Mouse (Mus musculus) neural tube, embryonic 11.5 days (tissue): ENCODE results near the gene Mbd5. TPM values are rescaled to one million over a fixed set of nuclear protein-coding genes. Genes with fewer than 3 reads are reported as not detected.

Source experiments
- ATAC-seq: fragments of 200-750 bp; cut with Nextera tagmentation; 2 replicates; pipeline ENCODE4 v1.8.0; 2017; ENCODE audit warnings: moderate number of reproducible peaks, mild to moderate bottlenecking, moderate TSS enrichment, moderate library complexity; ENCODE audit not compliant: insufficient read depth, low FRiP score, low TSS enrichment
- DNase-seq: peaks from one replicate; pipeline ENCODE4 v3.0.0-alpha.2; 2015; ENCODE audit warnings: low spot score
- H3K27ac ChIP-seq: fragments of 300-500 bp; sonication (generic); 2 replicates; pipeline ENCODE4 v1.5.1; 2014; ENCODE audit warnings: low read depth, mild to moderate bottlenecking, low read length
- H3K27me3 ChIP-seq: fragments of 300-500 bp; sonication (generic); 2 replicates; pipeline ENCODE4 v1.6.1; 2014; ENCODE audit warnings: mild to moderate bottlenecking, low read length, mixed read lengths; ENCODE audit not compliant: control insufficient read depth, insufficient read depth
- H3K36me3 ChIP-seq: fragments of 300-500 bp; sonication (generic); 2 replicates; pipeline ENCODE4 v1.6.1; 2014; ENCODE audit warnings: mild to moderate bottlenecking, low read length, moderate library complexity, mixed read lengths; ENCODE audit not compliant: control insufficient read depth, insufficient read depth
- H3K4me1 ChIP-seq: fragments of 300-500 bp; sonication (generic); 2 replicates; pipeline ENCODE4 v1.6.1; 2014; ENCODE audit warnings: low read length, mixed read lengths; ENCODE audit not compliant: control insufficient read depth, insufficient read depth
- H3K4me2 ChIP-seq: fragments of 300-500 bp; sonication (generic); 2 replicates; pipeline ENCODE4 v1.6.1; 2014; ENCODE audit warnings: low read depth, mild to moderate bottlenecking, moderate library complexity
- H3K4me3 ChIP-seq: fragments of 300-500 bp; sonication (generic); 2 replicates; pipeline ENCODE4 v1.5.1; 2014; ENCODE audit warnings: low read depth, low read length
- H3K9ac ChIP-seq: fragments of 300-500 bp; sonication (generic); 2 replicates; pipeline ENCODE4 v1.6.1; 2014; ENCODE audit warnings: mild to moderate bottlenecking, low read length
- H3K9me3 ChIP-seq: fragments of 300-500 bp; sonication (generic); 2 replicates; pipeline ENCODE4 v1.6.1; 2016; ENCODE audit warnings: low read length; ENCODE audit not compliant: control insufficient read depth
- WGBS: fragments of 180-500 bp; shearing (Covaris S2); extraction: QIAGEN DNeasy Blood & Tissue Kit; methylation state at CpG from one replicate; pipeline ENCODE4 v1.1.7; 2014; 5-methylcytosine and 5-hydroxymethylcytosine counted together
- polyA plus RNA-seq: library from polyadenylated mRNA; unstranded; fragments of >200 nt; fragmentation: Nextera tagmentation; extraction: Ambion mirVana; gene quantifications from 2 replicates; pipeline ENCODE4 v1.2.1, GENCODE M21; 2014

Gene Mbd5
- 32.2 and 33.4 TPM in 2 replicates for polyA plus RNA-seq

DNA sequence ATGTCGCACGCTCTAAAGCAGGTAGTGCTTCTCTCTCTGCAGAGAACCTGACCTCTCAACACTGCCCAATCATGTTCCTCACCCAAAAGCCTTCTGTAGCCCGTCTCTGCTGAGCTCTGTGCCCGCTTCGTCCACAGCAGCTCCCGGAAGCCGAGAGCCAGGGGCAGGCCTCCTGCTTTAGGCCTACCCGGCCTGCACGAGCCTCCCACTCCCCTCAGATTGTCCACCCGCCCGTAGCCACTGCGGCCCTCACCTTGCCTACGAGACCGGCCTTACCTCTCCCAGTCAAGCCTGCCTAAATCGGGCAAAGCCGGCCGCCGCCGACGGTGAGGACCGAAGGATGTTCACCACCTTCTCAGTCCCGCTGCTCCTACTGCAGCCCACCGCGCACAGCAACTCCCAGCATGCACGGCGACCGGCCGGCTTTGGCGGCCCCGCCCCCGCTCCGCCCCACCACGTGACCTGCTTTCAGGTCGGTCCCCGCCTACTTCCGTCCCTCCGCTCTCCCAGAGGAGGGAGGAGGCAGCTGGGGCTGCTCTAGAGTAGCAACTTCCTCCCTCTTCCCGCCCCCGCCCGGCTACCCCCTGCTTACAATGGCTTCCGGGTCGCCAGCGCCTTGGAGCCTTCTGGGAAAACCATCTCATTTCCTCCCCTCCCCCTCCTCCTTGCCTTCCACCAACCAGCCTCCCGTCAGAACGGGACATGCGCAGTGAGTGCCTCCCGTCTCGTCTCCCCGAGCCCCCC lies at the start of gene Mbd5:
TSS of gene Mbd5 (plus strand) at position 668 of the 744 bp plus-strand sequence.
- Histone ChIP-seq H3K36me3 (no peaks in the 10 kb centered on the region), H3K9ac (peak within 1 kb of the TSS; percentile 77), H3K4me1 (0 out of 2 replicates have a peak, but pooled peaks cover 6% of the 10 kb centered on the region), H3K27me3 (no peaks in the 10 kb centered on the region), H3K4me2 (peak within 1 kb of the TSS; percentile 69), H3K9me3 (no peaks in the 10 kb centered on the region), H3K4me3 (peak within 1 kb of the TSS; percentile 71), H3K27ac (peak within 1 kb of the TSS; percentile 89)
- ATAC-seq = peak; percentile 98
- WGBS = under 1% methylated on average over 44 of the region's 49 CpGs
- peak; percentile 98 for DNase-seq

DNA sequence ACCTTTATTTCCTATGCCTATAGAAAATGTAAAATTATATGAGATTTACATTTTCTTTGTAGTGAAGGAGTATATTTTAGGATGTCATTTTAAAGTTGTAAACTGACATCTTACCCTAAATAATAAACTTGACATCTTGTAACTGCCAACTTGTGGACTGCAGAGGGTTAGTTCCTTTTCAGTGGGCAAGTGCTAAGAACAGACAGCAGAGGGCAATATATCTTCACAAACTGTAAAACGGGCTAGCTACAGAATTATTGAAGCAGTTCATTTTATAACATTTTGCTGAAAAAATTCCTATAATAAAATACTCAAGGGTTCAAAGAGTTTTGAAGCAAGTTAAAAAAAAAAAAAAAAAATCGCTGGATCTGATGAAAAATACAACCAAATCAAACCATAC lies 40.4 kb upstream of the Mbd5 start:
- DNase-seq (no peak), ATAC-seq (no peak)
- H3K9ac ChIP-seq = no peak overlapping the region
- H3K4me2 ChIP-seq = no peak overlapping the region
- H3K27me3 ChIP-seq = no peaks in the 10 kb centered on the region
- no peaks in the 10 kb centered on the region for H3K9me3 ChIP-seq
- H3K4me1 ChIP-seq = no peaks in the 10 kb centered on the region
- 72% methylated on average over 2 of the region's 2 CpGs for WGBS
- H3K4me3 ChIP-seq = no peak overlapping the region
- no peaks in the 10 kb centered on the region for H3K36me3 ChIP-seq
- no peak overlapping the region for H3K27ac ChIP-seq

- H3K27me3 ChIP-seq = no peaks in the 10 kb centered on the region
- H3K4me2 ChIP-seq = no peak overlapping the region
- ATAC-seq (no peak), DNase-seq (no peak)
- H3K9me3 ChIP-seq = no peaks in the 10 kb centered on the region
- H3K4me3 ChIP-seq = no peak overlapping the region
- no peak overlapping the region for H3K27ac ChIP-seq
- no peak overlapping the region for H3K9ac ChIP-seq
- WGBS = 74% methylated on average over 1 of the region's 1 CpGs
- H3K36me3 ChIP-seq = no peaks in the 10 kb centered on the region
- H3K4me1 ChIP-seq = no peaks in the 10 kb centered on the region
Measured at GRCm38 (mm10) chr2:48914185-48914584, 35.1 kb upstream of the Mbd5 start.

GRCm38 (mm10) chr2:48915832-48916231 lies 33.5 kb upstream of the Mbd5 start:
- H3K27me3 ChIP-seq = no peaks in the 10 kb centered on the region
- no peaks in the 10 kb centered on the region for H3K4me1 ChIP-seq
- no peak overlapping the region for H3K9ac ChIP-seq
- no peaks in the 10 kb centered on the region for H3K9me3 ChIP-seq
- no peak overlapping the region for H3K4me2 ChIP-seq
- H3K27ac ChIP-seq = no peak overlapping the region
- no peak overlapping the region for H3K4me3 ChIP-seq
- ATAC-seq (no peak), DNase-seq (no peak)
- no peaks in the 10 kb centered on the region for H3K36me3 ChIP-seq

DNA sequence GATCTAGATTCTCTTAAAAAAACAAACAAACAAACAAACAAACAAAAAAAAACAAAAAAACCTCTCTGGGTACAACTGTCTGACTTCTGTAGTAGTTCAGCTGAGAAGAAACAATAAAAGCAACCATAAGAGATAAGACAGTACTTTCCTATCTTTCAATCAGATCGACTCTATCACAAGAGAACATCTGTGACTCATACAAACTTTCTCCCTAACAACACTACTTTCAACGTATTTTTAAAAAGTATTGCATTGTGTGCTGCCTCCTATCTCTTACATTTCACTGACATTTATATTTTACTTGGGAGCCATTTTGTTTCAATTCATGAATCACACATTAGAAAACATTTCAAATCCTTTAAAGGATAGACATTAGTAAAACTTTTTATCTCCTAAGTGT lies 14.2 kb upstream of the Mbd5 start:
- no peak overlapping the region for H3K4me2 ChIP-seq
- no peak overlapping the region for H3K9ac ChIP-seq
- ATAC-seq (no peak), DNase-seq (no peak)
- no peak overlapping the region for H3K27ac ChIP-seq
- H3K27me3 ChIP-seq = no peaks in the 10 kb centered on the region
- H3K4me3 ChIP-seq = no peak overlapping the region
- H3K4me1 ChIP-seq = no peaks in the 10 kb centered on the region
- H3K36me3 ChIP-seq = no peaks in the 10 kb centered on the region
- 92% methylated on average over 2 of the region's 2 CpGs for WGBS
- no peaks in the 10 kb centered on the region for H3K9me3 ChIP-seq

GRCm38 (mm10) chr2:48947761-48948160 lies 1.5 kb upstream of the Mbd5 start:
- Histone ChIP-seq H3K4me3 (peak overlapping the region; percentile 71), H3K4me2 (peak overlapping the region; percentile 69), H3K27me3 (no peaks in the 10 kb centered on the region), H3K36me3 (no peaks in the 10 kb centered on the region), H3K4me1 (0 out of 2 replicates have a peak, but pooled peaks cover 6% of the 10 kb centered on the region), H3K9ac (no peak overlapping the region), H3K27ac (no peak overlapping the region), H3K9me3 (no peaks in the 10 kb centered on the region)
- DNase-seq (no peak), ATAC-seq (no peak)
- 62% methylated on average over 3 of the region's 3 CpGs for WGBS

DNA sequence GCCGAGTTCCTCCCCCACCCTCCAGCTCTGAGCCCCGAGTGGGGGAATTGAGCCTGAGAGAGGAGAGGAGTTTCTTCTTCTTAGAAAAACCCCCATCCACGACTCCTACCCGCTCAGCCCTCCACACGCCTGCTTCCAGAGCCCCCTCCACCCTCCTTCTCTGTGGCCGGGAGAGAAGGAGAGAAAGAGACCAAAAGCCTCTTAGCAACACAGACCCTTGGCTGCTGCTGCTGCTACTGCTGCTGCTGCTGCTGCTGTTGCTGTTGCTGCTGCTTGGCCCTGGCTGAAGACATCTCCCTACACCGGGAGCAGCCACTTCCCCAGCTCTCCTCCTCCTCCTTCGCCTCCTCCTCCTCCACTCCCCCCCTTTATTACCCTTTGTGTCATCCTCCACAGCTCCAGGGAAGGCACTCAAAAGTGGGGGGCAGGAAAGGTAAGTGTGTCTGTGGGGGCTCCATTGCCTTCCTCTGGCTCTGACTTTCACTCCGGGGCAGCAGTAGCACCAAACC lies 489 bp downstream of the Mbd5 start:
- Histone ChIP-seq H3K27me3 (no peaks in the 10 kb centered on the region), H3K9ac (peak overlapping the region; percentile 71), H3K4me3 (peak overlapping the region; percentile 71), H3K4me1 (0 out of 2 replicates have a peak, but pooled peaks cover 6% of the 10 kb centered on the region), H3K9me3 (no peaks in the 10 kb centered on the region), H3K4me2 (peak overlapping the region; percentile 63), H3K36me3 (no peaks in the 10 kb centered on the region), H3K27ac (peak overlapping the region; percentile 89)
- DNase-seq = peak; percentile 69
- ATAC-seq = peak; percentile 67
- WGBS = 0% methylated on average over 5 of the region's 9 CpGs

GRCm38 (mm10) chr2:48950252-48950315 lies 776 bp downstream of the Mbd5 start, which contains the start of gene Orc4:
TSS of gene Orc4 (minus strand) at chr2:48950277.
- Histone ChIP-seq H3K27me3 (no peaks in the 10 kb centered on the region), H3K4me2 (peak within 1 kb of the TSS; percentile 63), H3K9me3 (no peaks in the 10 kb centered on the region), H3K36me3 (no peaks in the 10 kb centered on the region), H3K4me1 (0 out of 2 replicates have a peak, but pooled peaks cover 6% of the 10 kb centered on the region), H3K9ac (peak within 1 kb of the TSS; percentile 77), H3K27ac (peak within 1 kb of the TSS; percentile 89), H3K4me3 (peak within 1 kb of the TSS; percentile 71)
- ATAC-seq = no peak
- WGBS = 0% methylated on average over 2 of the region's 2 CpGs
- DNase-seq = no peak

GRCm38 (mm10) chr2:48950316-48950880 lies 1.1 kb downstream of the Mbd5 start:
- DNase-seq = no peak
- Histone ChIP-seq H3K27ac (peak overlapping the region; percentile 89), H3K4me1 (0 out of 2 replicates have a peak, but pooled peaks cover 6% of the 10 kb centered on the region), H3K27me3 (no peaks in the 10 kb centered on the region), H3K36me3 (no peaks in the 10 kb centered on the region), H3K9me3 (no peaks in the 10 kb centered on the region), H3K4me3 (peak overlapping the region; percentile 71), H3K9ac (peak overlapping the region; percentile 71), H3K4me2 (peak overlapping the region; percentile 63)
- 8% methylated on average over 5 of the region's 6 CpGs for WGBS
- ATAC-seq = no peak; the same call in 1 of the 2 replicates
